Mouse (Mus musculus) hindbrain, embryonic 10.5 days (tissue): Measurements from ENCODE around the gene Emilin3. TPM values are rescaled to one million over a fixed set of nuclear protein-coding genes. Genes with fewer than 3 reads are reported as not detected.
A peak's percentile ranks its signal among the peaks of the same experiment; 100 is the strongest.

Experiments
- DNase-seq: peaks from one replicate; pipeline ENCODE4 v3.0.0-alpha.2; 2017; ENCODE audit warnings: low spot score
- H3K27ac ChIP-seq: fragments of 300-500 bp; sonication (generic); 2 replicates; pipeline ENCODE4 v1.5.1; 2016; ENCODE audit warnings: mild to moderate bottlenecking, moderate library complexity
- H3K27me3 ChIP-seq: fragments of 300-500 bp; sonication (generic); 2 replicates; pipeline ENCODE4 v1.6.1; 2016; ENCODE audit warnings: mild to moderate bottlenecking; ENCODE audit not compliant: poor library complexity, insufficient read depth, severe bottlenecking
- H3K36me3 ChIP-seq: fragments of 300-500 bp; sonication (generic); 2 replicates; pipeline ENCODE4 v1.6.1; 2016; ENCODE audit warnings: mild to moderate bottlenecking, moderate library complexity
- H3K4me1 ChIP-seq: fragments of 300-500 bp; sonication (generic); replicated peaks from 2 replicates; pipeline ENCODE4 v1.6.1; 2016; ENCODE audit warnings: mild to moderate bottlenecking
- H3K4me3 ChIP-seq: fragments of 300-500 bp; sonication (generic); 2 replicates; pipeline ENCODE4 v1.5.1; 2016; ENCODE audit warnings: mild to moderate bottlenecking, moderate library complexity
- H3K9me3 ChIP-seq: fragments of 300-500 bp; sonication (generic); 2 replicates; pipeline ENCODE4 v1.6.1; 2016; ENCODE audit warnings: mild to moderate bottlenecking, moderate library complexity
- WGBS: fragments of 180-500 bp; shearing (Covaris S2); methylation state at CpG from one replicate; pipeline ENCODE4 v1.1.7; 2016; 5-methylcytosine and 5-hydroxymethylcytosine counted together
- polyA plus RNA-seq: library from polyadenylated mRNA; unstranded; fragments of >200 nt; fragmentation: Nextera tagmentation; extraction: Ambion mirVana; gene quantifications from 2 replicates; pipeline ENCODE4 v1.2.1, GENCODE M21; 2016

Emilin3 gene
- polyA plus RNA-seq, 1 experiment from 2014 or later = 3.4 TPM

GRCm38 (mm10) chr2:160911558-160912201, 448 bp downstream of the Emilin3 start:
- Histone ChIP-seq H3K36me3 (0 out of 2 replicates have a peak, but pooled peaks cover 5% of the 10 kb centered on the region), H3K27ac (peak overlapping the region; percentile 80), H3K27me3 (peaks cover 90% of the 10 kb centered on the region), H3K9me3 (no peaks in the 10 kb centered on the region), H3K4me3 (peak overlapping the region; percentile 65), H3K4me1 (peaks cover 32% of the 10 kb centered on the region)
- peak; percentile 43 for DNase-seq
- 2% methylated on average over 63 of the region's 64 CpGs for WGBS

GRCm38 (mm10) chr2:160910633-160911032, 1.5 kb downstream of the Emilin3 start:
- Histone ChIP-seq H3K27me3 (peaks cover 82% of the 10 kb centered on the region), H3K4me3 (no peak overlapping the region)

GRCm38 (mm10) chr2:160908607-160909006, 3.5 kb downstream of the Emilin3 start:
- H3K9me3 ChIP-seq = no peaks in the 10 kb centered on the region
- H3K27ac ChIP-seq = no peak overlapping the region
- 0 out of 2 replicates have a peak, but pooled peaks cover 5% of the 10 kb centered on the region for H3K36me3 ChIP-seq
- no peak for DNase-seq
- peaks cover 62% of the 10 kb centered on the region for H3K27me3 ChIP-seq
- peaks cover 29% of the 10 kb centered on the region for H3K4me1 ChIP-seq
- 61% methylated on average over 18 of the region's 18 CpGs for WGBS
- no peak overlapping the region for H3K4me3 ChIP-seq

More at GRCm38 (mm10) chr2:160910633-160911032, 1.5 kb downstream of the Emilin3 start:
- WGBS = 87% methylated on average over 5 of the region's 5 CpGs
- no peak for DNase-seq
- H3K36me3 ChIP-seq = 0 out of 2 replicates have a peak, but pooled peaks cover 5% of the 10 kb centered on the region
- H3K9me3 ChIP-seq = no peaks in the 10 kb centered on the region
- H3K27ac ChIP-seq = no peak overlapping the region
- H3K4me1 ChIP-seq = peaks cover 33% of the 10 kb centered on the region

- Histone ChIP-seq H3K27ac (no peak overlapping the region), H3K4me3 (no peak overlapping the region), H3K27me3 (peaks cover 37% of the 10 kb centered on the region), H3K4me1 (peaks cover 16% of the 10 kb centered on the region; the same call in 1 of the 2 replicates), H3K9me3 (no peaks in the 10 kb centered on the region), H3K36me3 (0 out of 2 replicates have a peak, but pooled peaks cover 5% of the 10 kb centered on the region)
- WGBS = 71% methylated on average over 5 of the region's 5 CpGs
- no peak for DNase-seq
Measured at GRCm38 (mm10) chr2:160906101-160906500, 6.0 kb downstream of the Emilin3 start.

GRCm38 (mm10) chr2:160905301-160905700, 6.8 kb downstream of the Emilin3 start:
- no peak overlapping the region for H3K27ac ChIP-seq
- 0 out of 2 replicates have a peak, but pooled peaks cover 5% of the 10 kb centered on the region for H3K36me3 ChIP-seq
- WGBS = 92% methylated on average over 12 of the region's 12 CpGs
- H3K9me3 ChIP-seq = no peaks in the 10 kb centered on the region
- DNase-seq = no peak
- H3K4me3 ChIP-seq = no peak overlapping the region
- peaks cover 16% of the 10 kb centered on the region; the same call in 1 of the 2 replicates for H3K4me1 ChIP-seq
- H3K27me3 ChIP-seq = peaks cover 29% of the 10 kb centered on the region

DNA sequence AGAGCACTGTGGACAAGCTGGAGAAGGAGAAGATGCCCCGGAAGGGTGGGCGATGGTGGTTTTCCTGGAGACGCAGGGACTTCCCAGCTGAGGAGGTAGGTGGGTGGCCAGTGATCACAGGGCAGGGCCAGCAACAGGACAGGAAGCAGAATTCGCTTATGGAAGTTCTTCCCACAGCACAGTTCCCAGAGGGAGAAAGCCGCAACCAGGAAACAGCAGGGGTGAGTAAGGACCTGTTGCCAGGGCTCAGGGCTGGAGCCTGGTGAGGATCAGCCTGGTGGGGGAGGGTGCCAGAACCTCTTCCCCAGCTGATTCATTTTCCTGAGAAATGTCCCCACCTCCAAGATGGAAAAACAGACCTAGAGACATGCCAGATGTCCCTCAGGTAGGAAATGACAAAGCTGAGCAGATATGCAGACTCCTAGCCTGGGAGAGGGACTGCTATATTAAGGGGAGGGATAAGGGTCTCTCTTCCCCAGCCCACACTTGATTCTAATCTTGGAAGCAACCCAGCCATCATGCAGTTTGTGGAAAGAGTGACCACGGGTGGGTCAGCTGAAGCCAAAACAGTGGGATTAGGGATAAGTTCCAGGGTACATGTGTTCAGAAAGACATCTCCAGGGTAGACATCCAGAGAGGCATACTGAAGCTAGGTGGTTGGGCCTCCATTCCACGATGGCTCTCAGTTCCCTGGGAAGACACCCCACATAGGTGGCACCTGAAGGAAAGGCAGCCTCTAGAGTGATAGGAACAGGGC, 10.3 kb downstream of the Emilin3 start:
- Histone ChIP-seq H3K4me1 (0 out of 2 replicates have a peak, but pooled peaks cover 3% of the 10 kb centered on the region), H3K36me3 (no peaks in the 10 kb centered on the region), H3K27me3 (no peaks in the 10 kb centered on the region), H3K4me3 (no peak overlapping the region), H3K27ac (no peak overlapping the region), H3K9me3 (no peaks in the 10 kb centered on the region)
- 86% methylated on average over 7 of the region's 7 CpGs for WGBS
- no peak for DNase-seq

GRCm38 (mm10) chr2:160891697-160892096, 20.4 kb downstream of the Emilin3 start:
- Histone ChIP-seq H3K36me3 (no peaks in the 10 kb centered on the region), H3K9me3 (no peaks in the 10 kb centered on the region; the same call in 1 of the 2 replicates), H3K27me3 (peaks cover 27% of the 10 kb centered on the region), H3K27ac (no peak overlapping the region), H3K4me3 (no peak overlapping the region), H3K4me1 (peaks cover 14% of the 10 kb centered on the region)
- WGBS = 79% methylated on average over 9 of the region's 9 CpGs
- DNase-seq = no peak

- WGBS = 83% methylated on average over 5 of the region's 5 CpGs
- Histone ChIP-seq H3K27me3 (peaks cover 27% of the 10 kb centered on the region), H3K27ac (no peak overlapping the region), H3K4me3 (no peak overlapping the region), H3K9me3 (no peaks in the 10 kb centered on the region; the same call in 1 of the 2 replicates), H3K36me3 (no peaks in the 10 kb centered on the region), H3K4me1 (peaks cover 14% of the 10 kb centered on the region)
- DNase-seq = no peak
Measured at GRCm38 (mm10) chr2:160891045-160891444, 21.1 kb downstream of the Emilin3 start.

DNA sequence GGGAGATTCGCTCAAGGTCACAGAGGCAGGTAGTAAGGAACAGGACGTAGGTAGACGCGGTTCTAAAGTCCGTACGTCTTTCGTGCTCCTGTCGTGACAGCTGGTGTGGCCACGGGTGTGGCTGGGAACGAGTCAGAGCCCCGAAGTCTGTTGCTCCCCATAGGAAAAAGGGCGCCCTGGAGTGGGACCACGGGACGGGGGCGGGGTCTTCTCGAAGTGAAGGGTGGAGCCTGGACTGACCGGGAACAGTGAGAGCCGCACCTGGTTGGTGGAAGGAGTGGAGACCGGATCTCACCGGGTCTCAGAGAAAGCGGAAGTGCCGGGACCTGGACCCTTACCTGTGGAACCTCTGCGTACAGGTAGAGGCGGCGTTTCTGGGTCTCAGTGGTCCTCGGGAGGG, 24.3 kb downstream of the Emilin3 start:
- Histone ChIP-seq H3K9me3 (no peaks in the 10 kb centered on the region), H3K27ac (no peak overlapping the region), H3K27me3 (peaks cover 27% of the 10 kb centered on the region), H3K4me3 (peak overlapping the region; percentile 54), H3K36me3 (no peaks in the 10 kb centered on the region), H3K4me1 (peaks cover 14% of the 10 kb centered on the region)
- peak; percentile 40 for DNase-seq
- WGBS = under 1% methylated on average over 26 of the region's 26 CpGs

DNA sequence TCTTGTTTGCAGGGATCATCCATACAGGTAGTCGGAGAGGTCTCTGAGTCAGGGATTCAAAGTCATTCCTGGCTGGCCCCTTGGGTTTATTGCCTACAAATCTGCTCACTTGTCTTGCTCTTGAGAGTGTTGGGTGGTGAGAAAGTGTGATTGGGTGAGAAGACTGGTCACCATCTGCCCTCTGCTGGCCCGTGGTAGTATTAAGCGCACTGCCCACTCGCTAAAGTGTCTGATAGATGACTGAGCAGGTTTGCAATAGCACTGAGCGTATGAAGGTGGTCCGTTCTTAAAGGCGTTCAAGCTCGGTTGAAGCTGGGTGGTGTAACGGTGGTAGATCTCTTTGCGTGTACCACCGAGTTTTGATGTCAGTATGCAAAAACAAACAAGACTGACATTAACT, 24.8 kb downstream of the Emilin3 start:
- Histone ChIP-seq H3K27me3 (peaks cover 27% of the 10 kb centered on the region), H3K36me3 (no peaks in the 10 kb centered on the region), H3K4me1 (peaks cover 14% of the 10 kb centered on the region), H3K4me3 (peak overlapping the region; percentile 54), H3K9me3 (no peaks in the 10 kb centered on the region), H3K27ac (no peak overlapping the region)
- WGBS = 3% methylated on average over 11 of the region's 11 CpGs
- peak; percentile 82 for DNase-seq

DNA sequence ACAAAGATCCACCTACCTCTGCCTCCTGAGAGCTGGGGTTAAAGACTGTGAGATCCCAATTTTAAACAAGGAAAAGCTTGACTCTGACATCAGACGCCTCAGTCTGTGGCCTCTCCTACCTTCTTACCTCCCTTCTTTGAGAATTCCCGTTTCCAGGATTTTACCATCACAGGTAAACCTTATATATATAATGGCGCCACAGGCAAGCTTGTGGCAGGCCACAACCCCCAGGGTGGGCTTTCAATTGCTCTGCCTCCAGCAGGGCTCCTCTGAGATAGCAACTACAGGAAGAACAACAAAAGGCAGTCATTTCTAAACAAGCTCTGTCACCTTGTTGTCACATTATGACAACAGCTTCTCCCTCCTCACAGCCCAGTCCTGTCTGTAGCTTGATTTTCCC, 25.9 kb downstream of the Emilin3 start:
- Histone ChIP-seq H3K27me3 (peaks cover 27% of the 10 kb centered on the region), H3K27ac (no peak overlapping the region), H3K9me3 (no peaks in the 10 kb centered on the region), H3K4me1 (peaks cover 14% of the 10 kb centered on the region), H3K4me3 (no peak overlapping the region), H3K36me3 (no peaks in the 10 kb centered on the region)
- no peak for DNase-seq
- WGBS = 68% methylated on average over 3 of the region's 3 CpGs

DNA sequence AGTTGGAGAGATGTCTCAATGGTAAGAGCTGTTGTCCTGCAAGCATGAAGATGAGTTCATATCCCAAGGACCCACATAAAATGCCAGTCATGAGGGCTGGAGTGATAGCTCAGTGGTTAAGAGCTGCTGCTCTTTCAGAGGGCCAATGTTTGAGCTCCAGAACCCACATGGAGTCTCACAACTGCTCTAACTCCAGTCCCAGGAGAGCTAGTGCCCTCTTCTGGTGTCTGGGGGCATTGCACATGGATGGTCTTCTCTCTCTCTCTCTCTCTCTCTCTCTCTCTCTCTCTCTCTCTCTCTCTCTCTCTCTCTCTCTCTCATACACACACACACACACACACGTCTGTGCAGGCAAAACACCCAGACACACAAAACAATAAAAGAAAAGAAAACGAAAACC, 27.3 kb downstream of the Emilin3 start:
- Histone ChIP-seq H3K4me3 (no peak overlapping the region), H3K36me3 (no peaks in the 10 kb centered on the region), H3K27me3 (peaks cover 24% of the 10 kb centered on the region), H3K4me1 (peaks cover 14% of the 10 kb centered on the region), H3K9me3 (no peaks in the 10 kb centered on the region), H3K27ac (no peak overlapping the region)
- 19% methylated on average over 2 of the region's 2 CpGs for WGBS
- DNase-seq = peak; percentile 69

- 81% methylated on average over 4 of the region's 4 CpGs for WGBS
- no peak overlapping the region for H3K4me3 ChIP-seq
- no peak for DNase-seq
Measured at GRCm38 (mm10) chr2:160883912-160884311, 28.2 kb downstream of the Emilin3 start.

More at GRCm38 (mm10) chr2:160883912-160884311, 28.2 kb downstream of the Emilin3 start:
- H3K27me3 ChIP-seq = peaks cover 15% of the 10 kb centered on the region
- no peaks in the 10 kb centered on the region for H3K9me3 ChIP-seq
- H3K27ac ChIP-seq = no peak overlapping the region
- H3K36me3 ChIP-seq = no peaks in the 10 kb centered on the region
- peaks cover 14% of the 10 kb centered on the region for H3K4me1 ChIP-seq
